Mouse (Mus musculus) c-Kit-positive CD71-positive TER-119-negative erythroid progenitor cells, embryonic 14.5 days (primary cell): Measurements from ENCODE around the gene 9830107B12Rik.
"Not testable (repeated sequence)": the region's sequence is repeated elsewhere in the genome, so short reads cannot be mapped to it uniquely, and the experiment has no call there.

ENCODE experiments used
- DNase-seq: peaks from one replicate; pipeline ENCODE4 v3.0.0-alpha.2; 2013; ENCODE audit warnings: low read depth

9830107B12Rik gene

DNA sequence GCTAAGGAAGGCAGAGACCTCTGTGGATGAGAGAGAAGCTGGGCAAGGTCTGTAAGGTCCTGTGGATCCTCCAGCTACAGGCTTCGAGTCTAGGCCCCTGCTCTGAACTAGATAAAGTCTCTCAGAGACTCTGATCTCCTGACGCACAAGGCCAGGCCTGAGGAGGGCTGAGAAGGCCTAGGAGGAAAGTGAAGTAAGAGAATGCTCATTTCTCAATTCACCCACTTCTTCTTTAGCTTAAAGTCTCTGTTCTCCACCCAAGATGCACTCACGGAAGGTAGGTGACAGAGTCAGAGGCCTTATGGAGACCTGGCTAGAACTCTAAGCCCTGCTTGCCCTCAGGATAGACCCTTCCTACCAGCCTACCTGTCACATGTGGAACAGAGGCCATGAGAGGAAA lies at the start of gene 9830107B12Rik:
9830107B12Rik (minus strand) TSS at position 149 of the 400 bp plus-strand sequence.
- no peak for DNase-seq

DNA sequence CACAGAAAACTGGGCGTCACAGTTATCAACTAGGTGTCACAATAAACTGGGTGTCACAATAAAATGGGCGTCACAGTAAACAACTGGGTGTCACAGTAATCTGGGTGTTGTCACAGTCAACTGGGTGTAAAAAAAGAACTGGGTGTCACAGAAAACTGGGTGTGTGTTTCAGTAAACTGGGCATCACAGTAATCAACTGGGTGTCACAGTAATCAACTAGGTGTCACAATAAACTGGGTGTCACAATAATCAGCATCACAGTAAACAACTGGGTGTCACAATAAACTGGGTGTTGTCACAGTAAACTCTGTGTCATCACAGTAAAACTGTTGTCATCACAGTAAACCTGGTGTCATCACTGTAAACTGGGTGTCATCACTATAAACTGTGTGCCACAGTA lies 46.3 kb upstream of the 9830107B12Rik start:
- no peak for DNase-seq

DNA sequence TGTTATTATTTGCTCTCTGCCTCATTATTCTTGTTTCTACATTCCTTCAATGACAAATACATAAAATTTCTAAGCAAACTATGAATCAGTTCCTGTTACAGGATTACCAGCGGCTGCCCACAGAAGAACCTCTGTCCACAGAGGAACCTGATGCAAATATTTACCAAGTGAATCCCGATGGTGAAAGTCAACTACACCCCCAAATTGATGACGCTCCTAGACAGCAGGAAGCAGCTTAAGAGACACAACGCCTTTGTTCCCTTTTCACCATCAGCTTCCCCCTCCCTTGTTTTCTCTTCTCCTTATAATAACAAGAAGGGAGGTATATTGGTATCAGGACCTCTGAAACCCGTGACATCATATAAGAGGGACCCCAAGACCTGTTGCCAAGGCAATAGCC lies 39.2 kb upstream of the 9830107B12Rik start:
- no peak for DNase-seq

DNA sequence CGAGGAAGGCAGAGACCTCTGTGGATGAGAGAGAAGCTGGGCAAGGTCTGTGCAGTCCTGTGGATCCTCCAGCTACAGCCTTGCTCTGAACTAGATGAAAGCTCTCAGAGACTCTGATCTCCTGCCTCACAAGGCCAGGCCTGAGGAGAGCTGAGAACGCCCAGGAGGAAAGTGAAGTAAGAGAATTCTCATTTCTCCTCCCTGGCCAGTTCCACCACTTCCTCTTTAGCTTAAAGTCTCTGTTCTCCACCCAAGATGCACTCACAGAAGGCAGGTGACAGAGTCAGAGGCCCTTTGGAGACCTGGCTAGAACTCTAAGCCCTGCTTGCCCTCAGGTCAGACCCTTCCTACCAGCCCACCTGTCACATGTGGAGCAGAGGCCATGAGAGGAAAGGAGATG lies 21.0 kb upstream of the 9830107B12Rik start, which contains the start of gene A530064D06Rik:
A530064D06Rik (minus strand) TSS at position 173 of the 400 bp plus-strand sequence.
- DNase-seq: not testable (repeated sequence)

DNA sequence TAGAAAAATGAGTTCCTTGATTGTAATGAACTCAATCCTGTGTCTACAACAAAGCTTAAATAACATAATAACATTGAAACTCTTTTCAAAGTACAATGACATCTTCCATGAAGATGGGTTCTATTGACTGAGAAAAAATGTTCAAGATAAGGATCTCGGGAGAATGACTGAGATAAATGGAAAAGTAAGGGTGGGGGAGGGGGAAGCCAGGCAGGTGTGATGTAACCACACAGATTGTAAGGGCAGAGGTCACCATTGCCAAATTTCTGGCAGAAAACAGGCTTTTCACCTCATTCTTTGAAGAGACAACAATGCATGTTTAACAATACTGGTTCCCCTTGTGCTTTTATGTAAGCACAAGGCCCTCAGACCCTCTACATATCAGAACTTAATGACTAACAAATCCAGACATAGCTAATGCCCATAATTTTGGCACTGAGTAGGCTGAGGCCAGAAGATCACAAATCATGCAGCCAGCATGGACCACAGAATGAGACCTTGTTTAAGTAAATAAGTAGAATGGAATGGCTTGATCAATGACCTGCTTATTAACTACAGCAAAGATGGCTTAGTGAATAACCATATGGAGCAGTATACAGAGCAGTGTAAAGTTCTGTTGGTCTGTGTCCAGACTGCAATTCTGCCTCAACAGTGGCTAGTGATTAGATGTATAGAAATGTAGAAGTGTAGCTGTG lies 11.5 kb upstream of the 9830107B12Rik start:
- DNase-seq: no peak

DNA sequence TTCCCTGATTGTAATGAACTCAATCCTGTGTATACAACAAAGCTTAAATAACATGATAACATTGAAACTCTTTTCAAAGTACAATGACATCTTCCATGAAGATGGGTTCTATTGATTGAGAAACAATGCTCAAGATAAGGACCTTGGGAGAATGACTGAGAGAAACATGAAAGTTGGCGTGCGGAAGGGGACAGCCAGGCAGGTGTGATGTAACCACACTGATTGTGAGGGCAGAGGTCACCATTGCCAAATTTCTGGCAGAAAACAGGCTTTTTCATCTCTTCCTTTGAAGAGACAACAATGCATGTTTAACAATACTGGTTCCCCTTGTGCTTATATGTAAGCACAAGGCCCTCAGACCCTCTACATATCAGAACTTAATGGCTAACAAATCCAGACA lies 13.3 kb downstream of the 9830107B12Rik start:
- no peak for DNase-seq

DNA sequence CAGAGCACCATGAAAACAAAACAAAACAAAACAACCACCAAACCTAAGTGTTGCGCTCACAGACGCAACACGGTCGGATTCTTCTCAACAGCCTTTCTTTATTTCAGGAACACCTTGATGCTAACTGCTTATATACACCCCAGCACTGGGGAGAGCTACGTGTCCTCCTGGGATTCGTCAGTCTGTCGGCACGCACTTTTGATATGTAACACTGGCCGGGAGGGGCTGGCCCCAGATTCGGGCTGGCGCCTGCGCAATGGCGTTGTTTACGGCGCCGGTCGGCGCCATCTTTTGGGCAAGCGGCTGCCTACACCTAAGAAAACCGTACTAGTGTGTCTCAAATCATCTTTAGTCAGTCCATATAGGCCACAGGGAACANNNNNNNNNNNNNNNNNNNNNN lies 25.6 kb downstream of the 9830107B12Rik start:
- DNase-seq: no peak

DNA sequence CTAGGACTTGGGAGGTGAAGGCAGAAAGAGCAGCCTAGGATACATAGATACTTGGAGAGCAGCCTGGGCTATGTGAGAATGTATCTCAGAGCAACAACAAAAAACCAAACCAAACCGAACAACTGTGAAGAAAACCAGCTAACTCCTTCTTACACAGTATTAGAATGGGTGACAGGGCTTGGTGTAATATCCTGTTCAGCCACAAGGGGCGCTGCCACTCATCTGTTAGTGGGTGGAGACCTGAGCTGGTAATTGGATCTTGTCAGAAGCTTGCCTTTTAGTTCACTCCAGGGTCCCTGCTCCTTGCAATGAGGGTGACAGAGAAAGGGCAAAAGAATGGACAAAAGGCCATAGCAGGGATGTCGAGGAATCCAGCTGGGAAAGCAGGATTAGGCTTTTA lies 26.4 kb downstream of the 9830107B12Rik start:
- peak; percentile 58 for DNase-seq

DNA sequence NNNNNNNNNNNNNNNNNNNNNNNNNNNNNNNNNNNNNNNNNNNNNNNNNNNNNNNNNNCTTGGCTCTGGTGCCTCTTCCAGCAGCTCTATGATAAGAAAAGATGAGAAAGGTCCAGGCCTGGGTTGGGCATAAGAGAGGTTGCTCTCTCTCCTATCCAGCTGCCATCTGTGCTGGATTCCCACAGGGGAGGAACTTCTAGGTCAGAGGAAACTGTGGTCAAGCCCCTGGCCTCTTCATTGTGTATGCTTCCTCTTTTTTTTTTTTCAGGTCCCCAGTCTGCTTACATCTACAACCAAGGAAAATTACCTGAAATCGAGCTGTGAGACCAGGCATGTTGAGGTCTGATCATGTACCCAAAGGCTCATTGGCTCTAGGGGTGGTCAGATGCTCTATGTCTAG lies 27.5 kb downstream of the 9830107B12Rik start:
- DNase-seq: no peak

DNA sequence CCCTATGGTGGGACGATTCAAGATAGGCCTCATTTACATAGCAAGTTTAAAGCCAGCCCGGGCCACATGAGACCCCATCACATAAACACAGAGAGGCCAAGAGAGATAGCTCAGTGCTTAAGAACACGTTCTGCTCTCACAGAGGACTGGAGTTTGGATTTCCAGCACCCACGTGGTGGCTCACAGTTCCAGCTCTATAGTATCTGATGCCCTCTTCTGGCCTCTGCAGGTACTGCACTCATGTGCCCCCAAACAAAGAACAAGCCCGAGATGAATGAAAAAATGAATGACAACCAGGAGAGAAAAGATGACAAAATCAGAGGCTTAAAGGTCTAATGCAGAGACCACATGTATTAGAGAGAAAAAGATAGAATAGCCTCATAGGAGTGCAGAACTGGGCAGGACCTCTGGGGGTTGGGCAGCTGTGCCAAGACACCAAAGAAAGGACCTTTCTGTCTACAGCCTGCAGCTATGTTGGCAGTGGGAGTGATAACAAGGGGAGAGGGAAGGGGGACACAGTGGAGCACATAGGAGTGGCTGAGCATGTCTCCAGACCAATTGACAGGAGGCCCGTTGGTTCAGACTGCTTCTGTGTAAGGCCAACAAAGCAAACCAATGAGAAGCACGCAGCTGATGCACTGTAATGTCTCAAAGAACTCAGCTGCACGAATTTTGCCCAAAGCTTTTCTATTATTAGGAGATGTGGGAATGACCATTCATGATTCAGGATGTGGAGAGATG lies 35.4 kb downstream of the 9830107B12Rik start:
- DNase-seq: peak; percentile 25

DNA sequence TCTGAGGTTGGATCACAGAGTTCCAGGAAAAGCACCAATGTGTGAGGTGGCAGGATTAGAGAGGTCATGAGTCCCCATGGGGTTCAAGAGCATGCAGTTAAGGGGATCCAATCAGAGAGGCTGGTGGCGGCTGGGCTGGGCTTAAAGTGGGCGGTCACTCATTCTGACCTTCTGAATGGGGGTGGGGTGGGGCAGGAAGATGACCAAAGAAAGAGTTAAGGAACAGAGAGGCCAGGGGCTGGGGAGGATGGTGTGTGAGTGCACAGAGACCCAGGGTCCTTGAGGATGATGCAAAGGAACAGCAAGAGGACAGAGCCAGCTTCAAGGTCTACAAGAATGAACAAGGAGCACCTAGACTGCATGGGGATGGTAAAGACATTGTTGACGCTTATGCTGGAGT lies 37.5 kb downstream of the 9830107B12Rik start:
- no peak for DNase-seq

DNA sequence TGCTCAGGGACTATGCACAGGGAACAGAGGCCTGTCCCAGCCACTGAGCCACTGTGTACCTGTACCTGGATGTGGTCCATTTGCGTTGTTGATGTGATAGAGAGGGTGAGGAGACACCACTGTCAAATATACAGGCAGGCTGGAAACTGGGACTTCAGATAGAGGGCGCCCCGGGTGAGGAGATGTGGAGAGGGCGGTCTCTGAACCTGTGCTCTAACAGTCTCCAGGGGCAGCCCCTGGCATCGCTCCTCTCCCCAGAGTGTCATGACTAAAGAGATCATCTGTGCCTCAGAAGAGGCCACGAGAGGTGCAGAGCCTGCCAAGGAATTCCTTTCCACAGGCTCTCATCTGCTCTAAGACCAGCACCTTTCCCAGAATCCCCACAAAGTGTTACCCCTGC lies 38.2 kb downstream of the 9830107B12Rik start:
- DNase-seq: no peak

DNA sequence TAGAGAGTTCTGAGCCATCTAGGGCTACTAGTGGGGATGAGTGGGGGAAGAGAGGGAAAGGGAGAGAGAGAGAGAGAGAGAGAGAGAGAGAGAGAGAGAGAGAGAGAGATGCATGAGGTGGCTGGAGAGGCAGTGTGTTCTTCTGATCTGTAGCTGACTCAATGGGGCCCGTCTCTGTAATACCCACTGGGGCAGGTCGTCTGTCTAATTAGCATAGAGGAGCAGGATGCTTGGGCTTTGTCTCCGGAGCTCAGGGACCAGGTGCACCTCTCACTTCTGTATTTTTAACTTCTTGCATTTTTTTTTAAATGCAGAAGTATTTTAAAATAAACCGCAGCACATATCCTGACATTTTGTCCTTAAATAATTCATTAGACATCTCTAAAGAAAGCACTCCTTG lies 38.7 kb downstream of the 9830107B12Rik start:
- no peak for DNase-seq

DNA sequence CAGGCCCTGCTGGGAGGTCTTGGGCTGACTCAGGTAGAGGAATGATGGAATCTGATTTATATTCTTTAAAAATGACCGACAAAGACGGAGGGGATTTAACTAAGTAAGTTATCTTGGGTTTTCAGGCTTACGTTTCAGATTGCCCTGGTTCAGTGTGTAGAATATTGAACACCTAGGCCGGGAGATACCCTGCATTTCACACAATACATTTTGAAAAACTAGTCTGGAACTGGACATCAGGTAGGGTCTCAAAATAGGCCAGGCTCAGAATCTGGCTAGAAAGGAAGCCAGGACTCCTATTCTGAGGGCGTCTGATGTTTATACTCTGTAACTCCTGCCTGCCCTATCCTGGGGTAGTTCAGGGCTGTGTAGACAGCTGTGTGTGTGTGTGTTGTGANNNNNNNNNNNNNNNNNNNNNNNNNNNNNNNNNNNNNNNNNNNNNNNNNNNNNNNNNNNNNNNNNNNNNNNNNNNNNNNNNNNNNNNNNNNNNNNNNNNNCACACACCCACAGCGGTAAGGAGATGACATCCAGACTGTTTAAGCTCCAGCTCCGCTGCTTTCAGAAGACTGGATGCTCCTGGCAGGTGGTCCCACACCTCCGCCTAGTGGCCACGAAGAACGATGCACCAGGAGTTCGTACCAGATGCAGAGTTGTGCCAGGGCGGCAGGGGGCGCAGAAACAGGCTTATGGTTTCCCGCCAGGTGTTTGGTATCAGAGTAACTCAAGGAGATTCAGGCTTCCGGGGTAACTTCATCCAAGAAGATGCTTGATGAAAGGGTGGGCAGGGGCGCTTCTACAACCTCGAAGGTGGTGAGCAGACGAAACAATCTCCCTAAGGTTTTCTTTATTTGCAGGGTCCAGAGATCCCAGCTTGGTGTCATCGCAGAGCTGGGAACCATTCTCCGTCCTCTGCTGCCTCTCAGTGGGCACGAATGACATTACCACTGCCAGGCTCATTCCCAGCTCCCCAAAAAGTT lies 45.3 kb downstream of the 9830107B12Rik start:
- DNase-seq: peak; percentile 60

DNA sequence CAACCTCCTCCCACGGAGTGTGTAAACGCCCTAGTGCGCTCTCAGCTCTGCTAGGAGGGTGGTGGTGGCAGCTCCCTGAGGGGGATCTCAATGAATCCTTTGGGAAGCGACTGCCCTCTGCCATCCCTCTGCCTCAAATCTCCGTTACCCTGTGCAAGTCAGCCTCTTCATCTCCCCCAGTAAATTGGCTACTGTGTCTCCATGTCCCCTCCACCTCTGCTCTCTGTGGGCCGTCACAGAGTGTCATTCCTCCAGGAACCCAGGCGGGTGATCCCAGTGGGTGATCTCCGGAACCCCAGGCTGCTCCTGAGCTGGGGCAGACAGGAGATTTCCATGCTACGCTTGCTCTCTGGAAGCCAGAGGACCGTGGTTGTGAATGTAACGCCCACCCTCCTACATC lies 46.8 kb downstream of the 9830107B12Rik start:
- no peak for DNase-seq

DNA sequence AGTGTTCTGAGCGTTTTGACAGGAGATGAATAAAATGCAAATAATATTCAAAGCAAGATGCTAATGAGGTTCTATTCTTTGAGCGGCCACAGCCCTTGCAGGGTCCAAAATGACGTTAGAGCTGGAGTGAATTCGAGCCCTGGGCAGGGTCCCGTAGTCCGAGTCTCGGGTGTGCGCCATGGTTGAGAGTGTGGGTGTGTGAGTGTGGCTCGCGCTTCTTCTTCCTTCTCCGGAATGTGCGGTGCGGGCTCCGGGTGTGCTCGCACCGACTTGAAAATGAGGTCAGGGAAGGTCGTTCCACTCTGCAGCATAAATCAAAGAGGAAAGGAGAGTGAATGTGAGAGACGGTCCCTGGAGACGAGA lies 47.6 kb downstream of the 9830107B12Rik start:
- no peak for DNase-seq

DNA sequence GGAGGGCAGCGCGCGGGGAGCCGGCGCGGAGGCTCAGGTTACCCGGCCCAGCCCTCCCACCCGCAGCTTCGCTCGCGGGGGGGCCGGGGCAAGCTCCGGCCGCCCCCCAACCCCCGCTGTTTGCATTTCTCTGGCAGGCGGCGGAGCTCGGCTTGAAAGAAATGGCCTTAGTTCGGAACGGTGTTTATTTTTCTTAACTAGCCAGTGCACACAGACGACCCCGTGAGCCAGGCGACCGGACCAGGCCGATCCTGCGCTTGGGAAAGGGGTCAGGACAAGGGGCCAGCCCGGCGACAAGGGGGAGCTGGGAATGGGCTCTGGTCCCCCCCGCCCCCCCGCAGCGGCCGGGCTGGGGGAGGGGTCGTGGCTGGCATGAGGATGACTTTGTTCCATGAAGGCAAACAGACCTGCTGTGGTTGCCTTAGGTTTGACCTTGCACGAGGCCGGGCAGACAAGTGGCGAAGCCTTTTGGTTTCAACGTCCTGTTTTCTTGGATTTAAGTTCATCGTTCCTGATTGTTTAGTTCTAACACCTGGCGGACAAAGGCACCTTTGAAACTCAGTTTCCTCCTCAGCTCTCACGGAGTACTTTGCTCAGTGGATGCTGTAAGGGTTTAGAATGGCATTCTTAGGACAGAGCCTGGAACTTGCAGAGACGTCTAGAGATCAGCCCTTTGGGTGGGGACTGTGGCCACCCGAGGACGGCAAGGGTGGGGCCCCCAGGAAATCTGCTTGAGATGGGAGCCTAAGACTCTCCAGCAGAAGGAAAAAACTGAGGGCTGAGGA lies 48.1 kb downstream of the 9830107B12Rik start:
- no peak for DNase-seq

DNA sequence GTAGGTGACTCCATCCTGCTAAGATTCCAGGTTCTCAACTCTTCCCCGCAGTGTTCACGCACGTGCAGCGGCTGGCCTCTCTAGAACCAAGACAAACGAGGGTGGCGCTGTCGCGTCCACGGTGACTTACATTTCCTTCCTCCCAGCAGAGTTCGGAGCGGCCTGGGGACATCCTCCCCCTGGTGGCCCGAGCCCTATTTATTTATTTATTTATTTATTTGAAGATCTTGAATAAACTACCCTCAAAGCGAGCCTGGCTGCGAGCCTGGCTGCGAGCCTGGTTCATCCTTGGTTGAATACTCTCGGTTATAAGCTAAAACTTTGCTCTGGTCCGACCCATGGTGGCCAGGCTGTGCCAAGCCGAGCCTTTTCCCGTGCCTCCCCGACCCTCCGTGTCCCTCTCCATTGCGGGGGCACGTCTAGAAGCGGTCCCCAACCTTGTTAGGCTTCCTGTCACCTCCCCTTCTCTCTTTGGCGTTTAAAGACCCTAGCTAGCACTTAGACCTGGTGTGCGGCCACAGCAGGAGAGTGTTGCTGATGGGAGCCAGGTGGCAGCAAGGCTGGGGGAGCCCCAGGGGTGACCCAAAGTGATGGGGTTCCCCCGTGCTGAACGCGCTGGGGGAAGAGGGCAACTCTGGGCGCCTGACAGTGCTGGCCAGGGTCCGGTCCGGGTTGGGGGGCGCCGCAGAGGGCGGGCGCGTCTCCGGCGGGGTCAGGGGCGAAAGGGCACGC lies 48.9 kb downstream of the 9830107B12Rik start:
- peak; percentile 13 for DNase-seq

DNA sequence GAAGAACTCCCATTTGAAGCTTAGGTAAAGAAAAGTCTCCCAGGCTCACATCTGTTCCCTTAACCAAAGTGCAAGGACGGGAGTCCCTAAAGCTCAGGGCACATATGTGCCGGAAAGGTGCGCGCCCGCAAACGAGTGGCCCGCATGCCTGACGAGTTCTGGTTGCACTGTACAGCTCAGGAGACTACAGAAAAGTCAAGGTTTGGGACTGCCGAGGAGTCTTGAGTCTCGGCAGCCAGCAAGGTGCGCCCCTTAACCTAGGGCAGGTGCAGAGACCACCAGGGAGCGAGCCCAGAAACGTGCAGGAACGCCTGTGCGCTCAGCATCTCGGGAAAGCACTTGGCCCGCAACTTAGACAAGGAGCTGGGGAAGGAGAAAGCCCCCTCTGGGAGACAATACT lies 49.7 kb downstream of the 9830107B12Rik start:
- DNase-seq: no peak

DNA sequence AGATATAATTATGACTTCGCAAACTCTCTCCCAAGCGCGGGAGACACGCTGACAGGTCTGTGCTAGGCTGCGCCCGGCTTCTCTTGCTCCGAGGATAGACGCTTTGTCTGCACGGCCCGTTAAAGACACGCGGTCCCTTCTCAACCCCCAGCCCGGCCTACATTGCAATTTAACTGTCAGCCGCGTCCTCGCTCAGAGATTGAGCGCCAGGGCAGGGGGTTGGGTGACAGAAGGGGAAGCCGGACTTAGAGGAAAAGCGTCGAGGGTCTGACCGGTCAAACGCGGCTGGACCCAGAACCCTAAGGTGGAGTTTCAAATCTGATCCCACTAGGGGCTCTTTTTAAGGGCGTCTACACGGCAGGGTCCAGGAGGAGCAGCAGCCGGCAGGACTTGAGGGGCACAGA lies 50.3 kb downstream of the 9830107B12Rik start:
- DNase-seq: no peak
